Mouse (Mus musculus) brain, embryonic 14.5 days (tissue): ENCODE data around the gene Lsamp. TPM values are rescaled to one million over a fixed set of nuclear protein-coding genes. Genes with fewer than 3 reads are reported as not detected.

ENCODE experiments used
- DNase-seq: peaks from one replicate; pipeline ENCODE4 v3.0.0-alpha.2; 2011; ENCODE audit warnings: low read depth
- CTCF ChIP-seq: fragments of 200-500 bp; IDR thresholded peaks from 2 replicates; pipeline ENCODE4 v1.5.1; 2012; ENCODE audit warnings: inconsistent platforms, mild to moderate bottlenecking, moderate library complexity, borderline replicate concordance; ENCODE audit not compliant: insufficient read depth, insufficient read length; ENCODE audit errors: extremely low read depth
- POLR2A ChIP-seq: fragments of 200-500 bp; IDR thresholded peaks from 2 replicates; pipeline ENCODE4 v1.6.1; 2012; ENCODE audit warnings: mild to moderate bottlenecking, inconsistent platforms, borderline replicate concordance; ENCODE audit not compliant: poor library complexity, insufficient read depth, insufficient read length, severe bottlenecking; ENCODE audit errors: extremely low read depth
- polyA plus RNA-seq: library from polyadenylated mRNA; depleted of rRNA; stranded (reverse); fragments of >200 nt; gene quantifications from 2 replicates; pipeline ENCODE4 v1.2.3, GENCODE M21; 2012

Gene Lsamp
- polyA plus RNA-seq, 1 experiment = 45.1 TPM

- TF ChIP-seq POLR2A = no peak
- no peak for TF ChIP-seq CTCF
- DNase-seq = peak; percentile 83
Measured at GRCm38 (mm10) chr16:41786704-41787103, 1802.5 kb downstream of the Lsamp start.

GRCm38 (mm10) chr16:41787146-41787545 lies 1803.0 kb downstream of the Lsamp start:
- TF ChIP-seq CTCF (no peak), POLR2A (no peak)
- peak; percentile 70 for DNase-seq

- TF ChIP-seq POLR2A (no peak), CTCF (no peak)
- no peak for DNase-seq
Measured at GRCm38 (mm10) chr16:41790016-41790415, 1805.9 kb downstream of the Lsamp start.

GRCm38 (mm10) chr16:41820369-41820768 lies 1836.2 kb downstream of the Lsamp start:
- TF ChIP-seq POLR2A (no peak), CTCF (no peak)
- DNase-seq = peak; percentile 74

GRCm38 (mm10) chr16:41826899-41827604 lies 1842.9 kb downstream of the Lsamp start:
- TF ChIP-seq CTCF (no peak), POLR2A (no peak)
- peak; percentile 67 for DNase-seq

DNA sequence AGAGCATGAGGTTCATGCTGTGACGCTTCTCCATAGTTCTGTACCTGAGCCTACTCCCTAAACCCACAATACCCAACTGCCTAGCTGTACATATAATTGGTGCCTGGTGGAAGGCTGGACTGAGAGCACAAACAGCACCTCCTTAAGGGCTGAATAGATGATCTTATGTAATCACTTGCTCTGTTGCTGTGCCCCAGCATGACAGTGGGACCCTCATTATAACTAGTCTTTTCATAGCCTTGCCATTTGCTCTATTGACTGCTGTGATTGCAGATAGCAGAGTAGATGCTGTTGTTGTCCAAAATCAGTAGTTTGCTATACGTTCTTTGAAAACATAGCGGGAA lies 1843.4 kb downstream of the Lsamp start:
- DNase-seq = peak; percentile 59
- TF ChIP-seq POLR2A (no peak), CTCF (no peak)

- DNase-seq = no peak
- TF ChIP-seq CTCF (no peak), POLR2A (no peak)
Measured at GRCm38 (mm10) chr16:41834637-41835036, 1850.5 kb downstream of the Lsamp start.

- TF ChIP-seq POLR2A (no peak), CTCF (peak; percentile 49; the same call in 1 of the 2 replicates)
- peak; percentile 66 for DNase-seq
Measured at GRCm38 (mm10) chr16:41835745-41836144, 1851.6 kb downstream of the Lsamp start.

DNA sequence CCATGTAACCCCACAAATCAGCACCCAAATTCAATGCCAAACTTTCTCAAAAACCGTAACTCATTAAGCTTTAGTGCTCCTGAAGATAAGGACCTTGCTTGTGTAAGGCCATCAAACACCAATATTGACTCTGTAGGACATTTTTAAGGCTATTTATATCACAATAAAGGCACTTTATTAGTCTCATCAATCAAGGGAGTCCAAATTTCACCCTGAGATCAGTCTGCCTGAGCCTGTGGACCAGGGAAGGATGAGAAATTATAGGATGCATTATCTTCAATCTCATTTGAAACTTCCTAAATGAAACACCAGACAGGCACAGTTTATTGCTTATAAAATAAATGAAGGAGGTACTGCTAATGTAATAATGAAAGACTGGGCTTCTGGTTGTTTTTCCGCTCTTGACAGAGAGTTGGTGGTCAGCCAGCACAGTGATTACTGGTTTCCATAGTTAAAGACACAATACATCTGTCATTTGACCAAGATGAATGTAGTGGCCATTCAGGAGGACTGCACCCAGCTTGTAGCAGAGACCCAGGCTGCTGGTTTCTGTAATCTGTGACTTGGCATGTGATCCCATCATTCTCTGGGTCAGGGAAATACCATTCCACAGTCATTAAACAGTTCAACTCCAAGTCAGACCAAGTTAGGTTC lies 1855.7 kb downstream of the Lsamp start:
- TF ChIP-seq CTCF (no peak), POLR2A (no peak)
- DNase-seq = peak; percentile 55

- TF ChIP-seq POLR2A (no peak), CTCF (no peak)
- peak; percentile 26 for DNase-seq
Measured at GRCm38 (mm10) chr16:41846903-41847302, 1862.7 kb downstream of the Lsamp start.

DNA sequence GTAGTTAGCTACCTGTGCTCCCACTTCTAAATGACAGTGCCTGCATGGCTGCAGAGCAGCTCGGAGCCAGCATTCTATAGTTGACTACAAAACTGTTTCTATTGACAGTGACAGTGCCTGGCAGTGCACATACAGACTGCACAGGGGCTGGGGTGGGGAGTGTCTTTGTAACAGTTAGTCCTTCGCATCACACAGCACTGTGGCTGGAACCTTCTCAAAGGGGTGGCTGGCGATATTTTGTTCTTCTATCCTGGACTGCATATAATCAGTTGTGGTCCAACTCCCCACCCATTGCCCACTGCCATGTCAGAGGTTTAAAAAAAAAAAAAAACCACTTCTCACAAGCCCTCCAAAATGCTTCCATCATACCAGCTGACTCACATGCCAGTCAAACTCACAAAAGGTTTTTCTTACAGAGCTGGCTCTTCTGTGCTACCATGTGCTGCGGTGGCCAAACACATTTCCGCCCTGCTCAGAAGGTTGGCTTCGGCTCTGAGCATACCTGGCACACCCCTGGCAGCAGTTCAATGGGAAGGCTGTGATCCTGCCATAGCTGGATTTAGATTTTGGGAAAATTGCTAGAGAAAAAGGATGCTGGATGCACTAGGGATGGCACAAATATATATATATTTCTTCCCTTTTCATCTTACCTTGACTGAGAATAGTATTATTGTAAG lies 1887.9 kb downstream of the Lsamp start:
- TF ChIP-seq POLR2A = no peak
- TF ChIP-seq CTCF = no peak
- peak; percentile 50 for DNase-seq
